Mouse (Mus musculus): ENCODE measurements around the gene Gm20388. TPM values are rescaled to one million over a fixed set of nuclear protein-coding genes. Genes with fewer than 3 reads are reported as not detected.

Gm20388 gene
- polyA plus RNA-seq, 2 experiments, result 8.5 TPM; not detected in 1

GRCm38 (mm10) chr8:120867386-120867785, 956.7 kb downstream of the Gm20388 start:
- Histone ChIP-seq H3K4me3 (ENCODE audit: insufficient read depth in 1 of 2, low read depth in 2 of 2, low read length in 2 of 2) (no peak overlapping the region), H3K27me3 (ENCODE audit: control insufficient read depth, insufficient read depth, low read length) (no peaks in the 10 kb centered on the region), H3K4me1 (replicated peaks; ENCODE audit: control insufficient read depth in 2 of 2, insufficient read depth in 2 of 2, low read length in 1 of 2) (no peaks in the 10 kb centered on the region), H3K27ac (no peak overlapping the region), H3K9me3 (ENCODE audit: control insufficient read depth, low read length) (no peaks in the 10 kb centered on the region), H3K9ac (replicated peaks) (no peak overlapping the region), H3K36me3 (replicated peaks; ENCODE audit: control insufficient read depth, insufficient read depth, low read depth) (no peaks in the 10 kb centered on the region), H3K4me2 (ENCODE audit: low read depth) (no peak overlapping the region)
- DNase-seq (ENCODE audit: low read depth in 3 of 3, low spot score in 3 of 3) (no peak), ATAC-seq (ENCODE audit: insufficient read depth) (no peak)
- TF ChIP-seq CTCF (IDR thresholded peaks at IDR 0.05; ENCODE audit: low read depth) (no peak), EP300 (IDR thresholded peaks at IDR 0.05; ENCODE audit: low read depth) (no peak)
- WGBS (ENCODE audit: insufficient replicate concordance), result 32% methylated on average over 6 of the region's 6 CpGs

GRCm38 (mm10) chr8:120872661-120873060, 962.0 kb downstream of the Gm20388 start:
- no peaks in the 10 kb centered on the region for H3K27me3 ChIP-seq (ENCODE audit: control insufficient read depth, insufficient read depth, low read length)
- no peak overlapping the region for H3K27ac ChIP-seq
- ATAC-seq (ENCODE audit: insufficient read depth), result no peak
- 58% methylated on average over 6 of the region's 6 CpGs for WGBS (ENCODE audit: insufficient replicate concordance)
- H3K36me3 ChIP-seq (replicated peaks; ENCODE audit: control insufficient read depth, insufficient read depth, low read depth), result no peaks in the 10 kb centered on the region
- no peak overlapping the region for H3K4me3 ChIP-seq (ENCODE audit: insufficient read depth in 1 of 2, low read depth in 2 of 2, low read length in 2 of 2)
- no peaks in the 10 kb centered on the region for H3K4me1 ChIP-seq (replicated peaks; ENCODE audit: control insufficient read depth in 2 of 2, insufficient read depth in 2 of 2, low read length in 1 of 2)
- TF ChIP-seq EP300 (IDR thresholded peaks at IDR 0.05; ENCODE audit: low read depth) (no peak), CTCF (IDR thresholded peaks at IDR 0.05; ENCODE audit: low read depth) (no peak)
- no peak overlapping the region for H3K4me2 ChIP-seq (ENCODE audit: low read depth)
- no peak for DNase-seq (ENCODE audit: low read depth in 3 of 3, low spot score in 3 of 3)
- no peak overlapping the region for H3K9ac ChIP-seq (replicated peaks)
- no peaks in the 10 kb centered on the region for H3K9me3 ChIP-seq (ENCODE audit: control insufficient read depth, low read length)

- no peaks in the 10 kb centered on the region for H3K4me1 ChIP-seq (replicated peaks; ENCODE audit: control insufficient read depth in 2 of 2, insufficient read depth in 2 of 2, low read length in 1 of 2)
- TF ChIP-seq CTCF (IDR thresholded peaks at IDR 0.05; ENCODE audit: low read depth) (no peak), EP300 (IDR thresholded peaks at IDR 0.05; ENCODE audit: low read depth) (no peak)
- H3K36me3 ChIP-seq (replicated peaks; ENCODE audit: control insufficient read depth, insufficient read depth, low read depth), result no peaks in the 10 kb centered on the region
- H3K27me3 ChIP-seq (ENCODE audit: control insufficient read depth, insufficient read depth, low read length), result no peaks in the 10 kb centered on the region
- no peak overlapping the region for H3K4me3 ChIP-seq (ENCODE audit: insufficient read depth in 1 of 2, low read depth in 2 of 2, low read length in 2 of 2)
- H3K9ac ChIP-seq (replicated peaks), result no peak overlapping the region
- no peak for ATAC-seq (ENCODE audit: insufficient read depth)
- no peaks in the 10 kb centered on the region for H3K9me3 ChIP-seq (ENCODE audit: control insufficient read depth, low read length)
- no peak overlapping the region for H3K4me2 ChIP-seq (ENCODE audit: low read depth)
- DNase-seq (ENCODE audit: low read depth in 3 of 3, low spot score in 3 of 3), result no peak
- H3K27ac ChIP-seq, result no peak overlapping the region
- WGBS (ENCODE audit: insufficient replicate concordance), result 61% methylated on average over 24 of the region's 24 CpGs
These were observed 965.6 kb downstream of the Gm20388 start for GRCm38 (mm10) chr8:120876010-120876918.

- H3K27me3 ChIP-seq (ENCODE audit: control insufficient read depth, insufficient read depth, low read length), result no peaks in the 10 kb centered on the region; the same call in 1 of the 2 replicates
- H3K9me3 ChIP-seq (ENCODE audit: control insufficient read depth, low read length), result no peaks in the 10 kb centered on the region
- no peaks in the 10 kb centered on the region for H3K36me3 ChIP-seq (replicated peaks; ENCODE audit: control insufficient read depth, insufficient read depth, low read depth)
- no peaks in the 10 kb centered on the region for H3K4me1 ChIP-seq (replicated peaks; ENCODE audit: control insufficient read depth in 2 of 2, insufficient read depth in 2 of 2, low read length in 1 of 2)
- H3K4me3 ChIP-seq (ENCODE audit: insufficient read depth in 1 of 2, low read depth in 2 of 2, low read length in 2 of 2), result no peak overlapping the region
- H3K4me2 ChIP-seq (ENCODE audit: low read depth), result no peak overlapping the region
- DNase-seq (ENCODE audit: low read depth in 3 of 3, low spot score in 3 of 3), result no peak
- TF ChIP-seq CTCF (IDR thresholded peaks at IDR 0.05; ENCODE audit: low read depth) (no peak), EP300 (IDR thresholded peaks at IDR 0.05; ENCODE audit: low read depth) (no peak)
- no peak overlapping the region for H3K9ac ChIP-seq (replicated peaks)
- WGBS (ENCODE audit: insufficient replicate concordance), result 45% methylated on average over 7 of the region's 7 CpGs
- H3K27ac ChIP-seq, result no peak overlapping the region
- ATAC-seq (ENCODE audit: insufficient read depth), result no peak
These were observed 966.4 kb downstream of the Gm20388 start for GRCm38 (mm10) chr8:120877005-120877404.

GRCm38 (mm10) chr8:120879928-120880327, 969.3 kb downstream of the Gm20388 start:
- 46% methylated on average over 6 of the region's 6 CpGs for WGBS (ENCODE audit: insufficient replicate concordance)
- Histone ChIP-seq H3K27me3 (ENCODE audit: control insufficient read depth, insufficient read depth, low read length) (peaks cover 25% of the 10 kb centered on the region), H3K4me2 (ENCODE audit: low read depth) (no peak overlapping the region), H3K9me3 (ENCODE audit: control insufficient read depth, low read length) (no peaks in the 10 kb centered on the region), H3K4me1 (replicated peaks; ENCODE audit: control insufficient read depth in 2 of 2, insufficient read depth in 2 of 2, low read length in 1 of 2) (no peaks in the 10 kb centered on the region), H3K27ac (no peak overlapping the region), H3K36me3 (replicated peaks; ENCODE audit: control insufficient read depth, insufficient read depth, low read depth) (no peaks in the 10 kb centered on the region), H3K9ac (replicated peaks) (no peak overlapping the region), H3K4me3 (ENCODE audit: insufficient read depth in 1 of 2, low read depth in 2 of 2, low read length in 2 of 2) (no peak overlapping the region)
- ATAC-seq (ENCODE audit: insufficient read depth) (no peak), DNase-seq (ENCODE audit: low read depth in 3 of 3, low spot score in 3 of 3) (no peak)
- no peak for TF ChIP-seq CTCF (IDR thresholded peaks at IDR 0.05; ENCODE audit: low read depth)

All from liver, embryonic 14.5 days (tissue).